In genomic region chr7:28919815-28920214, GRCm38 (mm10) we compare ENCODE assay signal across 8 mouse cellular contexts. TPM values are rescaled to one million over a fixed set of nuclear protein-coding genes. Genes with fewer than 3 reads are reported as not detected.
DNase-seq lines count a peak whose midpoint lies in the region; ATAC-seq and TF ChIP-seq lines count a peak whose summit lies in the region.

No protein-coding gene starts in this region.

- H3K4me3 ChIP-seq in hindbrain, postnatal 0 days (ENCODE audit: low read length), result no peak overlapping the region
- H3K4me3 ChIP-seq in liver, embryonic 11.5 days (ENCODE audit: low read depth, low read length), result no peak overlapping the region
- H3K4me3 ChIP-seq in olfactory bulb, adult 2 months (ENCODE audit: insufficient read depth, low read depth, low read length), result no peak overlapping the region

- H3K4me1 ChIP-seq in hindbrain, postnatal 0 days (ENCODE audit: insufficient read depth, low read length), result peaks cover 41% of the 10 kb centered on the region
- H3K4me1 ChIP-seq in liver, embryonic 11.5 days (replicated peaks; ENCODE audit: control insufficient read depth, insufficient read depth, low read length), result peaks cover 69% of the 10 kb centered on the region
- peaks cover 61% of the 10 kb centered on the region for H3K4me1 ChIP-seq in olfactory bulb, adult 2 months (ENCODE audit: control insufficient read depth, insufficient read depth, low read length)

- H3K4me2 ChIP-seq in hindbrain, postnatal 0 days (ENCODE audit: low read depth, low read length), result no peak overlapping the region
- H3K4me2 ChIP-seq in liver, embryonic 11.5 days, result no peak overlapping the region

- peak overlapping the region; percentile 59; the same call in 1 of the 2 replicates for H3K27ac ChIP-seq in hindbrain, postnatal 0 days
- peak overlapping the region; percentile 56; the same call in 1 of the 2 replicates for H3K27ac ChIP-seq in liver, embryonic 11.5 days (ENCODE audit: low read depth, low read length)
- H3K27ac ChIP-seq in olfactory bulb, adult 2 months (ENCODE audit: insufficient read depth, low read depth, low read length), result peak overlapping the region; percentile 68

- DNase-seq in right cerebral cortex, postnatal 10 days (ENCODE audit: low spot score in 2 of 2), result peak; percentile 82 to 83
- no peak for DNase-seq in right cerebral cortex, adult 2 months (ENCODE audit: low spot score in 2 of 2)
- DNase-seq in cerebellum, postnatal 10 days, result peak; percentile 76 to 79
- DNase-seq in gastrocnemius, postnatal 10 days, result peak; percentile 88
- peak; percentile 87 for DNase-seq in hindbrain, postnatal 0 days (ENCODE audit: low spot score)
- DNase-seq in liver, embryonic 11.5 days (ENCODE audit: low spot score), result no peak
- DNase-seq in frontal cortex, postnatal 36 days (ENCODE audit: low spot score in 2 of 2), result no peak

- no peak; the same call in 1 of the 2 replicates for TF ChIP-seq CTCF in hindbrain, postnatal 0 days (IDR thresholded peaks at IDR 0.05; ENCODE audit: low read depth)
- no peak for TF ChIP-seq CTCF in olfactory bulb, adult 2 months (IDR thresholded peaks at IDR 0.05; ENCODE audit: insufficient read depth, low read depth, low read length)

- no peaks in the 10 kb centered on the region for H3K9me3 ChIP-seq in hindbrain, postnatal 0 days (ENCODE audit: low read length)
- H3K9me3 ChIP-seq in liver, embryonic 11.5 days (ENCODE audit: control insufficient read depth, low read length), result no peaks in the 10 kb centered on the region

- H3K27me3 ChIP-seq in hindbrain, postnatal 0 days (ENCODE audit: insufficient read depth, low read length), result no peaks in the 10 kb centered on the region
- H3K27me3 ChIP-seq in liver, embryonic 11.5 days (replicated peaks; ENCODE audit: control insufficient read depth, insufficient read depth, low read length), result no peaks in the 10 kb centered on the region

- WGBS in hindbrain, postnatal 0 days, result 12% methylated on average over 6 of the region's 6 CpGs
- 51% methylated on average over 6 of the region's 6 CpGs for WGBS in liver, embryonic 11.5 days
- WGBS in olfactory bulb, adult 2 months, result 9% methylated on average over 6 of the region's 6 CpGs

- ATAC-seq in hindbrain, postnatal 0 days, result peak; percentile 78
- ATAC-seq in liver, embryonic 11.5 days (replicated peaks; ENCODE audit: low FRiP score), result no peak

- H3K9ac ChIP-seq in hindbrain, postnatal 0 days (replicated peaks; ENCODE audit: low read length), result no peak overlapping the region
- H3K9ac ChIP-seq in liver, embryonic 11.5 days (ENCODE audit: low read depth, low read length), result no peak overlapping the region

- peaks cover 15% of the 10 kb centered on the region; the same call in 1 of the 2 replicates for H3K36me3 ChIP-seq in hindbrain, postnatal 0 days (ENCODE audit: insufficient read depth, low read length)
- H3K36me3 ChIP-seq in liver, embryonic 11.5 days (ENCODE audit: control insufficient read depth, insufficient read depth, low read length), result peaks cover 28% of the 10 kb centered on the region

- no peak for TF ChIP-seq POLR2A in olfactory bulb, adult 2 months (IDR thresholded peaks at IDR 0.05; ENCODE audit: insufficient read depth, low read depth, low read length)

RNA-seq across cellular contexts. Expression of gene Capn12, which starts 38.6 kb away (rescaled TPM):
- under 1 TPM; 0.23 to 0.27 TPM for total RNA-seq in gastrocnemius, postnatal 10 days (2021)
- total RNA-seq in hindbrain, postnatal 0 days (2014; rRNA removed), result 0.07 TPM in 1 of 2 replicates, not detected in the other
- polyA plus RNA-seq in hindbrain, postnatal 0 days (2015; fragmentation: Nextera tagmentation; extraction: Ambion mirVana), result 0.53 and 0.62 TPM in 2 replicates
- 0.21 and 0.37 TPM in 2 replicates for polyA plus RNA-seq in liver, embryonic 11.5 days (2014; fragmentation: Nextera tagmentation; extraction: Ambion mirVana)
- polyA plus RNA-seq in olfactory bulb, adult 2 months (2012; ENCODE audit: insufficient read depth, insufficient read length, low replicate concordance, missing spikeins), result not detected in 2 replicates

RNA-seq across cellular contexts. Expression of gene Actn4, which starts 42.3 kb away (rescaled TPM):
- 100 to 1,000 TPM in 1 of 2 experiments, 10 to 100 TPM in 1; 90.2 to 120 TPM for total RNA-seq in gastrocnemius, postnatal 10 days (2021)
- 81.3 and 85.7 TPM in 2 replicates for total RNA-seq in hindbrain, postnatal 0 days (2014; rRNA removed)
- 114 and 115 TPM in 2 replicates for polyA plus RNA-seq in hindbrain, postnatal 0 days (2015; fragmentation: Nextera tagmentation; extraction: Ambion mirVana)
- polyA plus RNA-seq in liver, embryonic 11.5 days (2014; fragmentation: Nextera tagmentation; extraction: Ambion mirVana), result 191 and 209 TPM in 2 replicates
- polyA plus RNA-seq in olfactory bulb, adult 2 months (2012; ENCODE audit: insufficient read depth, insufficient read length, low replicate concordance, missing spikeins), result 498 TPM in 1 of 2 replicates, not detected in the other

RNA-seq across cellular contexts. Expression of gene Lgals7, which starts 56.2 kb away (rescaled TPM):
- under 1 TPM in 1 of 2 experiments, not detected in 1; 0.56 TPM for total RNA-seq in gastrocnemius, postnatal 10 days (2021)
- total RNA-seq in hindbrain, postnatal 0 days (2014; rRNA removed), result 1.1 TPM in 1 of 2 replicates, not detected in the other
- polyA plus RNA-seq in hindbrain, postnatal 0 days (2015; fragmentation: Nextera tagmentation; extraction: Ambion mirVana), result 3.7 and 5.0 TPM in 2 replicates
- not detected in 2 replicates for polyA plus RNA-seq in liver, embryonic 11.5 days (2014; fragmentation: Nextera tagmentation; extraction: Ambion mirVana)
- polyA plus RNA-seq in olfactory bulb, adult 2 months (2012; ENCODE audit: insufficient read depth, insufficient read length, low replicate concordance, missing spikeins), result not detected in 2 replicates

Comparison
In these comparisons a context has a peak if more than half of its experiments do, and no peak if none do; other contexts are left out.
1. DNase-seq: peak in right cerebral cortex, postnatal 10 days (2 of 2), cerebellum, postnatal 10 days (2 of 2), gastrocnemius, postnatal 10 days (single experiment) and hindbrain, postnatal 0 days (single experiment); none in right cerebral cortex, adult 2 months (0 of 2), liver, embryonic 11.5 days (single experiment) and frontal cortex, postnatal 36 days (0 of 2).
2. Peak in every context shown above with its lines, with median percentiles within 50 percentile points of each other: H3K27ac ChIP-seq.